26 mouse cellular contexts compared by ENCODE assay signal in the genomic region with DNA sequence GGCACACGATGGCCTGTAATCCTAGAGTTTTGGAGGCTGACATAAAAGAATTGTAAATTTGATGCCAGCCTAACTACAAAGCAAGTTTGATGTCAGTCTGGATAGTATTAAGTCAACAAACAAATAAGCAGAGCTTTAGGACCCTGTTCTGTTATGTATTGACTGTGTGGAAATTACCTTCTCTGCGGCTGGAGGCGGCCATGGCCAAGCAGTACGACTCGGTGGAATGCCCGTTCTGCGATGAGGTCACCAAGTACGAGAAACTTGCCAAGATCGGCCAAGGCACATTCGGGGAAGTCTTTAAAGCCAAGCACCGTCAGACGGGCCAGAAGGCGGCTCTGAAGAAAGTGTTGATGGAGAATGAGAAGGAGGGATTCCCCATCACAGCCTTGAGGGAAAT. TPM values are rescaled to one million over a fixed set of nuclear protein-coding genes. Genes with fewer than 3 reads are reported as not detected.
"Had no signal": no experiment of that assay in that cellular context is flagged by ENCODE, and none has a peak within 500 bp of the region (broad histone marks: within the 10 kb centered on the region; RNA-seq: fewer than 3 reads in every experiment).

No protein-coding gene starts in this region.

- H3K4me3 ChIP-seq: embryonic facial prominence, embryonic 10.5 days; embryonic facial prominence, embryonic 12.5 days; embryonic facial prominence, embryonic 13.5 days; embryonic facial prominence, embryonic 15.5 days; erythroblast, embryonic 14.5 days; forebrain, embryonic 10.5 days; forebrain, embryonic 12.5 days; forebrain, embryonic 13.5 days; forebrain, embryonic 15.5 days; gastrocnemius, adult 2 months; heart, adult 2 months; heart, embryonic 10.5 days had no signal

- H3K9me3 ChIP-seq: embryonic facial prominence, embryonic 10.5 days; embryonic facial prominence, embryonic 12.5 days; embryonic facial prominence, embryonic 13.5 days; embryonic facial prominence, embryonic 15.5 days; forebrain, embryonic 10.5 days; forebrain, embryonic 12.5 days; forebrain, embryonic 13.5 days; forebrain, embryonic 15.5 days; heart, embryonic 10.5 days had no signal

- DNase-seq: cerebellum, adult 8-10 months; cerebellum, adult 9-10 months; cerebellum, postnatal 10 days; cerebellum, postnatal 14 days; cerebellum, postnatal 25 days; cerebellum, postnatal 36 days; embryo, embryonic 11 days; forebrain, postnatal 0 days; gastrocnemius, adult 2 months; gastrocnemius, postnatal 10 days; gastrocnemius, postnatal 14 days; gastrocnemius, postnatal 25 days; gastrocnemius, postnatal 36 days; heart, adult 18-20 months; heart, adult 2 months had no signal

- H3K36me3 ChIP-seq: embryonic facial prominence, embryonic 10.5 days; embryonic facial prominence, embryonic 12.5 days; embryonic facial prominence, embryonic 13.5 days; embryonic facial prominence, embryonic 15.5 days; forebrain, embryonic 15.5 days; heart, embryonic 10.5 days had no signal

- H3K9ac ChIP-seq: embryonic facial prominence, embryonic 12.5 days; embryonic facial prominence, embryonic 13.5 days; embryonic facial prominence, embryonic 15.5 days; forebrain, embryonic 12.5 days; forebrain, embryonic 13.5 days; forebrain, embryonic 15.5 days; forebrain, postnatal 0 days had no signal

- H3K4me2 ChIP-seq: embryonic facial prominence, embryonic 12.5 days; embryonic facial prominence, embryonic 13.5 days; embryonic facial prominence, embryonic 15.5 days; forebrain, embryonic 12.5 days; forebrain, embryonic 13.5 days; forebrain, embryonic 15.5 days; heart, embryonic 11.5 days had no signal

- H3K27ac ChIP-seq: embryonic facial prominence, embryonic 10.5 days; embryonic facial prominence, embryonic 12.5 days; embryonic facial prominence, embryonic 13.5 days; embryonic facial prominence, embryonic 15.5 days; forebrain, embryonic 10.5 days; forebrain, embryonic 12.5 days; forebrain, embryonic 13.5 days; forebrain, embryonic 15.5 days; gastrocnemius, adult 2 months; heart, adult 2 months; heart, embryonic 10.5 days had no signal

- H3K4me1 ChIP-seq: embryonic facial prominence, embryonic 12.5 days; embryonic facial prominence, embryonic 15.5 days; forebrain, embryonic 10.5 days; forebrain, embryonic 12.5 days; forebrain, embryonic 13.5 days; forebrain, embryonic 15.5 days had no signal

- H3K27me3 ChIP-seq: embryonic facial prominence, embryonic 12.5 days; embryonic facial prominence, embryonic 13.5 days; embryonic facial prominence, embryonic 15.5 days; forebrain, embryonic 12.5 days; forebrain, embryonic 13.5 days; forebrain, embryonic 15.5 days had no signal

RNA-seq across cellular contexts. Expression of a gene that starts 2.5 kb away (rescaled TPM):
- polyA plus RNA-seq: erythroblast, embryonic 14.5 days had no signal

RNA-seq across cellular contexts. Expression of a gene that starts 12.5 kb away (rescaled TPM):
- polyA plus RNA-seq: heart, embryonic 10.5 days had no signal
